Mouse (Mus musculus) testis, adult 2 months (tissue): ENCODE results near the gene Gm21721. TPM values are rescaled to one million over a fixed set of nuclear protein-coding genes. Genes with fewer than 3 reads are reported as not detected.
"Not testable (repeated sequence)": the region's sequence is repeated elsewhere in the genome, so short reads cannot be mapped to it uniquely, and the experiment has no call there.

Experiments used
- H3K27ac ChIP-seq: fragments of 200-500 bp; 2 replicates; pipeline ENCODE4 v1.5.1; 2012; ENCODE audit warnings: low read depth, low read length; ENCODE audit not compliant: control insufficient read depth, insufficient read depth
- H3K27me3 ChIP-seq: fragments of 200-500 bp; 2 replicates; pipeline ENCODE4 v1.6.1; 2012; ENCODE audit warnings: mild to moderate bottlenecking, low read length, moderate library complexity; ENCODE audit not compliant: control insufficient read depth, insufficient read depth
- H3K36me3 ChIP-seq: fragments of 200-500 bp; 2 replicates; pipeline ENCODE4 v1.6.1; 2012; ENCODE audit warnings: mild to moderate bottlenecking, low read length; ENCODE audit not compliant: control insufficient read depth, insufficient read depth
- H3K4me1 ChIP-seq: fragments of 200-500 bp; 2 replicates; pipeline ENCODE4 v1.6.1; 2012; ENCODE audit warnings: low read length; ENCODE audit not compliant: control insufficient read depth, insufficient read depth
- H3K4me3 ChIP-seq: fragments of 200-500 bp; 2 replicates; pipeline ENCODE4 v1.5.1; 2012; ENCODE audit warnings: low read depth, mild to moderate bottlenecking, low read length, moderate library complexity, mixed read lengths; ENCODE audit not compliant: control insufficient read depth
- polyA plus RNA-seq: library from polyadenylated mRNA; depleted of rRNA; stranded (reverse); fragments of >200 nt; gene quantifications from 2 replicates; pipeline ENCODE4 v1.2.3, GENCODE M21; 2012; rRNA removed

The Gm21721 gene
- polyA plus RNA-seq: 0.19 and 0.95 TPM in 2 replicates

DNA sequence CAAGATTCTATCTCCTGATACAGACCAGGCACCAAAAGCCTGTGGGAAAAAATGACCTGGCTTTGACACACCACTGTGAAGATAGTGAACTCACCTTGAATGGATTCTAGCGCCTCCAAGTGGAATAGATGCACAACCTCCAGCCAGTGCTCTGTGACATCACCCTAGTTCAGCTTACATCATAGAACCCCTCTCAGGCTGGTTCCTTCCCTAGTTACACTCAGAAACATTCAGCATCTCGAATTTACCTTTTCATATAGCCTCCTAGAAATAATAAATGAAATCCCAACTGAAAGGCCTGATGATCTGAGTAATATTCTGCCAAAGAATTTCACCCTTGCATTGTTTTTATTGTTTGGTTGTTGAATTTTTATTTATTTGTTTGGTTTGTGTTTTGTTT lies at the start of gene Gm21721:
TSS of gene Gm21721 (minus strand) at position 101 of the 400 bp plus-strand sequence.
- H3K36me3 ChIP-seq, H3K27ac ChIP-seq, H3K4me1 ChIP-seq, H3K4me3 ChIP-seq, H3K27me3 ChIP-seq: not testable (repeated sequence)

Other genes with a start within 250 kb of the Gm21721 start
- 0.13 and 0.16 TPM in 2 replicates for gene Gm21292, start 68.3 kb downstream of the Gm21721 start, polyA plus RNA-seq
- 0.91 and 1.7 TPM in 2 replicates for gene Gm21812, start 145.0 kb upstream of the Gm21721 start, polyA plus RNA-seq
- gene Gm21874, start 214.0 kb upstream of the Gm21721 start, polyA plus RNA-seq: not detected in 2 replicates